Mouse (Mus musculus) forebrain, postnatal 0 days (tissue): ENCODE results near the gene Nsg2. TPM values are rescaled to one million over a fixed set of nuclear protein-coding genes. Genes with fewer than 3 reads are reported as not detected.

Experiments
- ATAC-seq: fragments of 200-750 bp; cut with Nextera tagmentation; 2 replicates; pipeline ENCODE4 v1.8.0; 2017; ENCODE audit warnings: mild to moderate bottlenecking, moderate library complexity
- DNase-seq: peaks from one replicate; pipeline ENCODE4 v3.0.0-alpha.2; 2015
- H3K27ac ChIP-seq: fragments of 300-500 bp; sonication (generic); 2 replicates; pipeline ENCODE4 v1.5.1; 2014; ENCODE audit warnings: low read depth, mild to moderate bottlenecking, antibody characterized with exemption, low read length, moderate library complexity, mixed read lengths
- H3K27me3 ChIP-seq: fragments of 300-500 bp; sonication (generic); 2 replicates; pipeline ENCODE4 v1.6.1; 2014; ENCODE audit warnings: mild to moderate bottlenecking, low read length, mixed read lengths; ENCODE audit not compliant: insufficient read depth
- H3K36me3 ChIP-seq: fragments of 300-500 bp; sonication (generic); 2 replicates; pipeline ENCODE4 v1.6.1; 2014; ENCODE audit warnings: mild to moderate bottlenecking, moderate library complexity; ENCODE audit not compliant: insufficient read depth
- H3K4me1 ChIP-seq: fragments of 300-500 bp; sonication (generic); 2 replicates; pipeline ENCODE4 v1.6.1; 2014; ENCODE audit warnings: antibody characterized with exemption; ENCODE audit not compliant: insufficient read depth
- H3K4me2 ChIP-seq: fragments of 300-500 bp; sonication (generic); 2 replicates; pipeline ENCODE4 v1.6.1; 2014; ENCODE audit warnings: low read depth, mild to moderate bottlenecking, moderate library complexity
- H3K4me3 ChIP-seq: fragments of 300-500 bp; sonication (generic); 2 replicates; pipeline ENCODE4 v1.5.1; 2014; ENCODE audit warnings: low read depth, low read length, mixed read lengths
- H3K9ac ChIP-seq: fragments of 300-500 bp; sonication (generic); 2 replicates; pipeline ENCODE4 v1.6.1; 2014; ENCODE audit warnings: mild to moderate bottlenecking
- H3K9me3 ChIP-seq: fragments of 300-500 bp; sonication (generic); 2 replicates; pipeline ENCODE4 v1.6.1; 2016; ENCODE audit warnings: low read length
- CTCF ChIP-seq: sonication (generic); IDR thresholded peaks from 2 replicates; pipeline ENCODE4 v1.5.1; 2016; ENCODE audit warnings: antibody characterized with exemption, control low read depth, low read depth
- WGBS: fragments of 180-500 bp; shearing (Covaris S2); extraction: QIAGEN DNeasy Blood & Tissue Kit; methylation state at CpG from one replicate; pipeline ENCODE4 v1.1.7; 2014; 5-methylcytosine and 5-hydroxymethylcytosine counted together
- polyA plus RNA-seq: library from polyadenylated mRNA; unstranded; fragments of >200 nt; fragmentation: Nextera tagmentation; extraction: Ambion mirVana; gene quantifications from 2 replicates; pipeline ENCODE4 v1.2.1, GENCODE M21; 2015
- total RNA-seq: library from RNA; depleted of rRNA; stranded (reverse); fragments of >200 nt; gene quantifications from 2 replicates; pipeline ENCODE4 v1.2.3, GENCODE M21; 2014; rRNA removed

The Nsg2 gene
- 1,434 and 1,519 TPM in 2 replicates for total RNA-seq
- 646 and 742 TPM in 2 replicates for polyA plus RNA-seq

- peak within 1 kb of the TSS; percentile 75 for H3K4me2 ChIP-seq
- TF ChIP-seq CTCF, result peak; percentile 82
- peaks cover 21% of the 10 kb centered on the region; the same call in 1 of the 2 replicates for H3K4me1 ChIP-seq
- under 1% methylated on average over 16 of the region's 16 CpGs for WGBS
- H3K27ac ChIP-seq, result peak within 1 kb of the TSS; percentile 92
- H3K9ac ChIP-seq, result peak within 1 kb of the TSS; percentile 71
- peak within 1 kb of the TSS; percentile 46 for H3K4me3 ChIP-seq
- peaks cover 15% of the 10 kb centered on the region for H3K36me3 ChIP-seq
- ATAC-seq, result peak; percentile 80
- no peaks in the 10 kb centered on the region for H3K9me3 ChIP-seq
- H3K27me3 ChIP-seq, result no peaks in the 10 kb centered on the region
- DNase-seq, result peak; percentile 95
These were observed at the start of gene Nsg2 for GRCm38 (mm10) chr11:32000281-32000680. TSS of gene Nsg2 (plus strand) at chr11:32000463.

- no peaks in the 10 kb centered on the region for H3K36me3 ChIP-seq
- no peak for TF ChIP-seq CTCF
- H3K9me3 ChIP-seq, result no peaks in the 10 kb centered on the region
- no peak overlapping the region for H3K4me2 ChIP-seq
- ATAC-seq (no peak), DNase-seq (no peak)
- H3K9ac ChIP-seq, result no peak overlapping the region
- H3K27me3 ChIP-seq, result no peaks in the 10 kb centered on the region
- no peak overlapping the region for H3K4me3 ChIP-seq
- no peak overlapping the region for H3K27ac ChIP-seq
- no peaks in the 10 kb centered on the region for H3K4me1 ChIP-seq
These were observed 40.2 kb upstream of the Nsg2 start for GRCm38 (mm10) chr11:31960071-31960470.

GRCm38 (mm10) chr11:31963993-31964392, 36.3 kb upstream of the Nsg2 start:
- DNase-seq (no peak), ATAC-seq (no peak)
- WGBS, result 100% methylated on average over 1 of the region's 1 CpGs
- Histone ChIP-seq H3K9me3 (no peaks in the 10 kb centered on the region), H3K27me3 (no peaks in the 10 kb centered on the region), H3K4me2 (no peak overlapping the region), H3K4me3 (no peak overlapping the region), H3K9ac (no peak overlapping the region), H3K27ac (no peak overlapping the region), H3K36me3 (no peaks in the 10 kb centered on the region), H3K4me1 (no peaks in the 10 kb centered on the region)
- TF ChIP-seq CTCF, result no peak

- 54% methylated on average over 47 of the region's 49 CpGs for WGBS
- Histone ChIP-seq H3K9me3 (no peaks in the 10 kb centered on the region), H3K27me3 (no peaks in the 10 kb centered on the region), H3K36me3 (no peaks in the 10 kb centered on the region), H3K9ac (peak within 1 kb of the TSS; percentile 33; the same call in 1 of the 2 replicates), H3K27ac (no peak within 1 kb of the TSS), H3K4me2 (peak within 1 kb of the TSS; percentile 41), H3K4me1 (no peaks in the 10 kb centered on the region; the same call in 1 of the 2 replicates), H3K4me3 (peak within 1 kb of the TSS; percentile 17; the same call in 1 of the 2 replicates)
- ATAC-seq, result peak; percentile 56
- peak; percentile 50 for DNase-seq
- TF ChIP-seq CTCF, result no peak
These were observed 34.8 kb upstream of the Nsg2 start, which contains the start of gene 4930524B15Rik for GRCm38 (mm10) chr11:31965256-31966134. TSS of gene 4930524B15Rik (plus strand) at chr11:31965592.

- Histone ChIP-seq H3K9ac (no peak overlapping the region), H3K27me3 (no peaks in the 10 kb centered on the region), H3K4me3 (no peak overlapping the region), H3K4me1 (no peaks in the 10 kb centered on the region; the same call in 1 of the 2 replicates), H3K27ac (no peak overlapping the region), H3K36me3 (no peaks in the 10 kb centered on the region), H3K9me3 (no peaks in the 10 kb centered on the region), H3K4me2 (no peak overlapping the region)
- 84% methylated on average over 4 of the region's 4 CpGs for WGBS
- no peak for ATAC-seq
- no peak for TF ChIP-seq CTCF
- DNase-seq, result no peak
These were observed 26.1 kb upstream of the Nsg2 start for GRCm38 (mm10) chr11:31974132-31974531.

GRCm38 (mm10) chr11:31974826-31975225, 25.4 kb upstream of the Nsg2 start:
- DNase-seq (no peak), ATAC-seq (no peak; the same call in 1 of the 2 replicates)
- TF ChIP-seq CTCF, result no peak
- Histone ChIP-seq H3K4me1 (no peaks in the 10 kb centered on the region), H3K4me2 (no peak overlapping the region), H3K4me3 (no peak overlapping the region), H3K9me3 (no peaks in the 10 kb centered on the region), H3K9ac (no peak overlapping the region), H3K27ac (no peak overlapping the region), H3K36me3 (no peaks in the 10 kb centered on the region), H3K27me3 (no peaks in the 10 kb centered on the region)
- 55% methylated on average over 8 of the region's 8 CpGs for WGBS

- H3K4me1 ChIP-seq, result no peaks in the 10 kb centered on the region
- 0 out of 2 replicates have a peak, but pooled peaks cover 4% of the 10 kb centered on the region for H3K9me3 ChIP-seq
- H3K4me2 ChIP-seq, result no peak overlapping the region
- no peak for ATAC-seq
- no peak overlapping the region for H3K9ac ChIP-seq
- H3K27me3 ChIP-seq, result no peaks in the 10 kb centered on the region
- no peaks in the 10 kb centered on the region for H3K36me3 ChIP-seq
- no peak for TF ChIP-seq CTCF
- 82% methylated on average over 5 of the region's 5 CpGs for WGBS
- DNase-seq, result no peak
- no peak overlapping the region for H3K4me3 ChIP-seq
- no peak overlapping the region for H3K27ac ChIP-seq
These were observed 24.6 kb upstream of the Nsg2 start for GRCm38 (mm10) chr11:31975678-31976077.
